Mouse (Mus musculus) hindbrain, embryonic 14.5 days (tissue): ENCODE results near the gene D130052B06Rik. TPM values are rescaled to one million over a fixed set of nuclear protein-coding genes. Genes with fewer than 3 reads are reported as not detected.

Source experiments
- ATAC-seq: fragments of 200-750 bp; cut with Nextera tagmentation; 2 replicates; pipeline ENCODE4 v1.8.0; 2017; ENCODE audit warnings: moderate number of reproducible peaks, mild to moderate bottlenecking, moderate TSS enrichment, moderate library complexity; ENCODE audit not compliant: low FRiP score
- DNase-seq: peaks from one replicate; pipeline ENCODE4 v3.0.0-alpha.2; 2015; ENCODE audit warnings: low spot score
- H3K27ac ChIP-seq: fragments of 300-500 bp; sonication (generic); 2 replicates; pipeline ENCODE4 v1.5.1; 2014; ENCODE audit warnings: mild to moderate bottlenecking, moderate library complexity
- H3K27me3 ChIP-seq: fragments of 300-500 bp; sonication (generic); 2 replicates; pipeline ENCODE4 v1.6.1; 2014; ENCODE audit warnings: mild to moderate bottlenecking, low read length, mixed read lengths; ENCODE audit not compliant: control insufficient read depth, insufficient read depth
- H3K36me3 ChIP-seq: fragments of 300-500 bp; sonication (generic); replicated peaks from 2 replicates; pipeline ENCODE4 v1.6.1; 2014; ENCODE audit not compliant: control insufficient read depth, insufficient read depth
- H3K4me1 ChIP-seq: fragments of 300-500 bp; sonication (generic); replicated peaks from 2 replicates; pipeline ENCODE4 v1.6.1; 2014; ENCODE audit warnings: antibody characterized with exemption, low read length, mixed read lengths; ENCODE audit not compliant: control insufficient read depth, insufficient read depth
- H3K4me2 ChIP-seq: fragments of 300-500 bp; sonication (generic); replicated peaks from 2 replicates; pipeline ENCODE4 v1.6.1; 2014; ENCODE audit warnings: mild to moderate bottlenecking, moderate library complexity
- H3K4me3 ChIP-seq: fragments of 300-500 bp; sonication (generic); replicated peaks from 2 replicates; pipeline ENCODE4 v1.5.1; 2014; ENCODE audit warnings: mild to moderate bottlenecking, low read length
- H3K9ac ChIP-seq: fragments of 300-500 bp; sonication (generic); 2 replicates; pipeline ENCODE4 v1.6.1; 2014
- H3K9me3 ChIP-seq: fragments of 300-500 bp; sonication (generic); 2 replicates; pipeline ENCODE4 v1.6.1; 2016; ENCODE audit warnings: low read length; ENCODE audit not compliant: control insufficient read depth
- WGBS: fragments of 180-500 bp; shearing (Covaris S2); extraction: QIAGEN DNeasy Blood & Tissue Kit; methylation state at CpG from one replicate; pipeline ENCODE4 v1.1.7; 2014; 5-methylcytosine and 5-hydroxymethylcytosine counted together
- polyA plus RNA-seq: library from polyadenylated mRNA; unstranded; fragments of >200 nt; fragmentation: Nextera tagmentation; extraction: Ambion mirVana; gene quantifications from 2 replicates; pipeline ENCODE4 v1.2.1, GENCODE M21; 2014

Gene D130052B06Rik
- polyA plus RNA-seq, 1 experiment from 2014 or later = not detected

GRCm38 (mm10) chr11:33655861-33656593 lies 56.9 kb downstream of the D130052B06Rik start:
- ATAC-seq (no peak), DNase-seq (no peak)
- no peak overlapping the region for H3K9ac ChIP-seq
- H3K4me2 ChIP-seq = no peak overlapping the region
- no peak overlapping the region for H3K4me3 ChIP-seq
- H3K27ac ChIP-seq = no peak overlapping the region
- WGBS = 79% methylated on average over 7 of the region's 7 CpGs
- no peaks in the 10 kb centered on the region for H3K27me3 ChIP-seq
- H3K36me3 ChIP-seq = no peaks in the 10 kb centered on the region
- H3K4me1 ChIP-seq = peaks cover 4% of the 10 kb centered on the region; the same call in 1 of the 2 replicates
- no peaks in the 10 kb centered on the region for H3K9me3 ChIP-seq

DNA sequence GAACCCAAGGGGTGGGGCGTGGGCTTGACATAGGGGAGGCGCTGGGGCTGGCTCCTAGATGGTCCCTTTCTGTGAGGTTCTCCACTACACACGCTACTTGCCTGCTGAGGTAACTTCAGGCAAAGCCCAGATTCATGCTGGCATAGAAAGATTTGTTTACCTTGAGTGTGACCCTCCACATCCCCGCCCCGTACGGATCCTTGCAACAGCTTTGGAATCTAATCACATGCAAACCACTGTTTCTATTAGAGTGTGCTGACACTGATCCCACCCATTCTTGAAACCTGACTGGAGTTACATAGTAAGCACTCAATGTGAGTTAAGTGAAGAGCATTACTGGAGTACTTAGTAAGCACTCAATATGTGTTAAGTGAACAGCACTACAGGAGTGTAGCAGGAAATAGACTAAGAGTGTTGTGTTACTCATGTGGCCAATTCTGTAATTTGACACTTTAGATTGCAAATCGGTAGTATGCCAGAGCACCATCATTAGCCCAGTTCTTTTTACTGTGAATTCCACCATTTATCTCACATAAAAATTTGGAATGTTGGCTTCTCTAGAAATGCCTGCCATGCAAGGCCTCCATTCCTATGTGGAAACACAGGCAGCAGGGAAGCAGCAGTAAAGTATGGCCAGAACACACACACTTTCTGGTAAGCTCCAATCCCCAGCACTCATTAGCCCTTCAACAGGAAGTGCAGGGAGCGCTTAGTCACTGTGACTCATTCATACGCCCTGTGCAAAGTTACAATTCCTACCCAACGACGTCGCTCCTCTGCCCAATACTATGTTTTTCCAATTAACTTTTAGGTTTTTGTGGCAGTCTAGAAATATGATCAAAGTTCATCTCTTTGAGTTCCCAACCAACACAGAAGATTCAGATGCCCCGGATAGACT lies 61.2 kb downstream of the D130052B06Rik start:
- no peaks in the 10 kb centered on the region for H3K36me3 ChIP-seq
- no peak for ATAC-seq
- no peak overlapping the region for H3K4me3 ChIP-seq
- DNase-seq = no peak
- no peak overlapping the region for H3K27ac ChIP-seq
- no peak overlapping the region for H3K9ac ChIP-seq
- no peaks in the 10 kb centered on the region for H3K27me3 ChIP-seq
- no peak overlapping the region for H3K4me2 ChIP-seq
- no peaks in the 10 kb centered on the region for H3K9me3 ChIP-seq
- peaks cover 4% of the 10 kb centered on the region; the same call in 1 of the 2 replicates for H3K4me1 ChIP-seq
- WGBS = 87% methylated on average over 13 of the region's 13 CpGs

DNA sequence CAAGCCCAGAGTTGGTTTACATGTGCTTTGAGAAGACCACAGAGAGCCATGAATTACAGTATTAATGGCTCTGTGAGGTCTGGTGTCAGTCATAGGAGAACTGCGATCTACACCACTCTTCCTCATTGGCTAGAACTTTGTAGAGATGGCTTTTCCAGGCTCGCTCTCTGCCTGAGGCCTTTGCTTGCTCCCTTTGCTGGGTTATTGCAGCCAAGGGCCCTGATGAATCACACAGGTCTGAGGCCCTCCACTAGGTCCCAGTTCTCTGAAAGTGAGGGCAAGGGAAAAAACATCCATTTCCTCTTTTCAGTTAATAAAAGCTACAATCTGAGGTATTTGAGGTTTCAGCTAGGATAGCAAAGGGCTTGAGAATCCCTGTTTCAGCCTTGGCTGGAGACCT lies 64.5 kb downstream of the D130052B06Rik start:
- Histone ChIP-seq H3K4me2 (no peak overlapping the region), H3K36me3 (no peaks in the 10 kb centered on the region), H3K27me3 (no peaks in the 10 kb centered on the region), H3K4me3 (no peak overlapping the region), H3K27ac (no peak overlapping the region), H3K4me1 (peaks cover 14% of the 10 kb centered on the region), H3K9ac (no peak overlapping the region), H3K9me3 (no peaks in the 10 kb centered on the region)
- no peak for ATAC-seq
- DNase-seq = no peak
- WGBS = 90% methylated on average over 2 of the region's 2 CpGs

GRCm38 (mm10) chr11:33668376-33668775 lies 69.3 kb downstream of the D130052B06Rik start:
- DNase-seq (no peak), ATAC-seq (no peak)
- Histone ChIP-seq H3K27me3 (no peaks in the 10 kb centered on the region), H3K27ac (no peak overlapping the region; the same call in 1 of the 2 replicates), H3K4me1 (peaks cover 23% of the 10 kb centered on the region), H3K9ac (no peak overlapping the region), H3K9me3 (no peaks in the 10 kb centered on the region), H3K4me2 (no peak overlapping the region), H3K36me3 (no peaks in the 10 kb centered on the region), H3K4me3 (no peak overlapping the region)
- WGBS = 51% methylated on average over 6 of the region's 6 CpGs

DNA sequence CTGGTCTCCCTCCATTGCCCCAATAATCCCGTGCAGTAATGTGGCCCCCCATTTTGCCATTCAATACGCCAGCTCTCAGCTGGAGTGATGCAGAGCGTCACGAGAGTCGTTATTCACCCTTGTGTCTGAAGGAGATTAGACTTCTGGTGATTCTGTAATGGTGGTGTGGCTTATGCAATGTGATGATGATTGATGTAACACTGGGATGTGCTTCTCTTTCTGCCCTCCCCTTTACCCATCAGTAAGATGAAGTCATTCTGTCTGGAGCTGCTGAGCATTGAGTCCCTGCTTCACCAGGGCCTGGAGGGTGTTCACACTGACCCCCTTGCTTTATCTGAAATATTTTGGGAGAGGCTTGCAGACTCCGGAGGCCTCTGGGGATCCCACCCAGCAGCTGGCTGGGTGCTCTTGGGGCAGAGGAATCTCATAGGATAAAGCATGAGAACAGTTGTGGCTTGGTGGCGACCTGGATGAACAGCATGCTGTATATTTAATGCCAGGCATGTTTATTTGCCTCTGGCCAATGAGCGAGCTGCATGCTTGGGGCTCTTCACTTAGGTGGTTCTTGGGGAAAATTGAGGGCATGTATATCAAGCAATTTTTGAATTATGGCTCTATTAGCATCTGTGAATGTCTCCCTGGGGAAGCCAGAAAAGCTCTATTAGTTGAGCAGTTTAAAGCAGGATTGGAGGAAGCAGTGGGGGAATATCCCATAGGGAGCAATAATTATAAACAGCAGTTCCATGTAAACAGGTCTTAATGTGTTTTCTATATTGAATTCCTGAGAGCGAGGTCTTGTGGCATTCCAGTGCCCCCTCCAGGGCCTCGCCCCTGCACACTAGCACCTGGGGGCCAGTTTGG lies 71.2 kb downstream of the D130052B06Rik start:
- 50% methylated on average over 10 of the region's 10 CpGs for WGBS
- H3K27ac ChIP-seq = peak overlapping the region; percentile 58
- DNase-seq (peak; percentile 50), ATAC-seq (peak; percentile 74)
- H3K9ac ChIP-seq = no peak overlapping the region
- no peaks in the 10 kb centered on the region for H3K27me3 ChIP-seq
- H3K36me3 ChIP-seq = no peaks in the 10 kb centered on the region
- no peaks in the 10 kb centered on the region for H3K9me3 ChIP-seq
- peaks cover 23% of the 10 kb centered on the region for H3K4me1 ChIP-seq
- H3K4me3 ChIP-seq = no peak overlapping the region
- H3K4me2 ChIP-seq = no peak overlapping the region

Other genes starting within 250 kb of the D130052B06Rik start
- gene Ranbp17, start 85.6 kb upstream of the D130052B06Rik start, polyA plus RNA-seq = 10.6 and 11.0 TPM in 2 replicates
- not detected in 2 replicates for gene Gabrp, start 20.3 kb upstream of the D130052B06Rik start, polyA plus RNA-seq